Mouse (Mus musculus) thymus, adult 18-20 months (tissue): Measurements from ENCODE around the gene Tbca.

Source experiments
- DNase-seq, 2 experiments: peaks; one replicate each; pipeline ENCODE4 v3.0.0; 2022; ENCODE audit warnings: mixed read lengths in 2 of 2

Gene Tbca

DNA sequence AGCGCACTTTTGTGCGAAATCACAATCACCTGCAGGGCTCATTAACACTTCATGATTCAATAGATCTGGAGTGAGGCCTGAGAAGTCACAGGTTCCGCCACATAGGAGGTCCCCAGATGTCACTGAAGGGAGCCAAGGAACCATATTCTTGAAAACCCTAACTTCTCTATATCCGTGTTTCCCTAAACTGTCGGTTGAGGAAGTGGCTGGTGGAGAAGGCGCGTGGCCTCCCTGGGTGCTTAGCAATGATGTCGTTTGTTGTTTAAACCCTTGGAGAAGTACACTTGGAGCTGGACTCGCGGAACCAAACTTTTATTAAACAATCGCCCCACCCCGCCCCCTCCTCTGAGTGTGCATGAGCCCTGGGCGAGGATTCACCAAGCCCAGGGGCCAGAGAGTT, 60.6 kb downstream of the Tbca start:
- no peak for DNase-seq

DNA sequence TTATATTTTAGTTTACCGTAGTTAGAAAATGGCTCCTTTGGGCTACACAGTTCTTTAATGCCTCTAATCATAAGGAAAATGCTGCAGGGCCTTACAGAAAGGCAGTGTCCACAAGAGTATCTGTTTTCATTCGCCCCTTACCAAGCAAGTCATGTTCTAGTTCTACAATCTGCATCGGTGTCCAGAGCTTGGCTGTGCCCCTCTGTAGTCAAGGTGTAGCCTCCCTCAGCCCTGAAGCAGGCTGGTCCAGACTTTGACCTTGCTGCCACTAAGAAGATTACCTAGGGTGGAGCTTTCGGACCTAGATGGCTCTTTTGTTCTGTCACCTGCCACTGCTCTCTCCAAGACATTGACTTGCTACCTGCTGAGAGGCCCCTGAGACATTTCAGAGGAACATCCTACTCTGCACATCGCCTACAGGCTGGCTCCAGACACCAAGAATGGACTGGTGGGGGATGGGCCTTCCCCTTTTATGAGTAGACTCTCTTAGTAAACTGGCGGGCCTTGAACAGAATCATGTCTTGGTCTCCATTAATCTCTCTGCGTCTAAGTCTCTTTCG, 69.4 kb downstream of the Tbca start:
- DNase-seq = no peak

DNA sequence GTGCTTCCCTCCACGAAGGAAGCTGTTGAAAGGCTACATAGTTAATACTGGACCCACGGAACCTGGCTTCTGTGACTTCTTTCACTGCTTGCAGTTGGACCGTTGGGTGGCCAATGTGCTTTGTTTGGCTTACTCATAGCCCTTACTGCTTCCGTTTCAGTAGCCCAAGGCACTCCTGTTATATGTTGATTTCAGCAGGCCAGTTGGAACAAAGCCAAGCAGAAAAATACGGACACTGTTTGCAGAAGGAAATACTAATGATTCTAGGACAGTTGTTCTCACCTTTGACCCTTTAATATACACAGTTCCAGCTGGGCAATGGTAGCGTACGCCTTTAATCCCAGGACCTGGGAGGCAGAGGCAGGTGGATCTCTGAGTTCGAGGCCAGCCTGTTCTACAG, 70.5 kb downstream of the Tbca start:
- DNase-seq = no peak

DNA sequence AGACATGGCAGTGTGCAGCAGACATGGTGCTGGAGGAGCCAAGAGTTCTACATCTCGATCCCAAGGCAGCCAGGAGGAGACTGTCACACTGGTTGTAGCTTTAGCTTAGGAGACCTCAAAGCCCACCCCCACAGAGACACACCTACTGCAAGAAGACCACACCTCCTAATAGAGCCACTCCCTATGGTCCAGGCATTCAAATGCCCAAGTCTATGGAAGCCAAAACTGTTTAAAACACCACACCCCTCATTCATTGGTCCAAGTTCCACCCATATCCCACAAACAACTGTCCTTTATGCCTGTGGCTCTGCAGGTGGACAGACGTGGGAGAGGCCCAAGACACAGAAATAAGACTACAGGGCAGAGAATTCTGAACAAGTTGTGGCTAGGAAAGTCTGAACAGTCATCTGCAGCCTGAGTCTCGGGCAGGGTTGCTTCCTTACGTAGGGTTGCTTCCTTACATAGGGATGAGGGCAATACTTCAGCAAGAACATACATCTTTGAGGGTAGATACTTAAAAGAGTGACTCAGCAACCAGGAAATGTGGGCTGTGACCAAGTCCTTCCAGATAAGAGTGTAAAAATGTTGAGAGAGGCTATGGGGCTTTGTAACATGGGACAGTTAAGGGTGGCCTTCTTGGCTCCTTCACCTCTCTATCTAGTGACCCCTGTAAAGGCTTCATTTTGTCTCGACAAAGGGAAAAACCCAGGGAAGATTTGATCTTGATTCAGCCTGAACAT, 74.0 kb downstream of the Tbca start:
- DNase-seq = no peak

DNA sequence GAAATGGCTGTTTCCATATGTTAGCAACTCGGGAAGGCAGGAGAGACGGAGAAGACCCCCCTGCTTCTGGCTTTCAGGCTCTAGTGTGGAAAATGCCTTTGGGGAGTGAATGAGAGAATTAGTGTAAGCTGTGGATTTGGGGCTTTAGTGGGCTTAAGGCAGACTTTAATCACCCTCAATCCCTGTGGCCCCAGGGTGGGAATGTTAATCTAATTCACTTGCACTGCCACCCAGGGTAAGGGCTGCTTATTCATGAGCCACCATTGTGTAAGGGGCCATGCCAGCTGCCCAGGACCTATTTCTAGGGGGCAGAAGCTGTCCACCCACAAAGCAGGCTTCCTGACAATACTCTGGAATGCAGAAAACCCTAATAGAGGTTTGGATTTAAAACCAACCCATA, 78.2 kb downstream of the Tbca start:
- no peak for DNase-seq

DNA sequence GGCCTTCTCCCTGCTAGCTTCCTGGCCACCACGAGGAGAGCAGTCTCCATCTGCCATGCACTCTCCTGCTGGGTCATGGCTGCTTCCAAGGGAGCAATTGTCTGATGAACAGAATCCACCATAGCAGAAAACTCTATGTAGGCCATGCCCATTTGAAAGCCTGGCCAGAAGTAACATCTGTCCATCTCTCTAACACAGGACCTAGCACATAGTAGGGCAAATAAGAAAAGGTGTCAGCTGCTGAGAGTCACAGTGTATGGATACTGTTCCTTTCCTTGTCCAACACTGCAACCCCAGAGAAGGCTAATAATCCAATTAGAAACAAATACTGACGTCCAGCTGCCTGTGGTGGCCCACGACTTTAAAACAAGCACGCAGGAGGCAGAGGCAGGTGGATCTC, 79.1 kb downstream of the Tbca start:
- no peak for DNase-seq

DNA sequence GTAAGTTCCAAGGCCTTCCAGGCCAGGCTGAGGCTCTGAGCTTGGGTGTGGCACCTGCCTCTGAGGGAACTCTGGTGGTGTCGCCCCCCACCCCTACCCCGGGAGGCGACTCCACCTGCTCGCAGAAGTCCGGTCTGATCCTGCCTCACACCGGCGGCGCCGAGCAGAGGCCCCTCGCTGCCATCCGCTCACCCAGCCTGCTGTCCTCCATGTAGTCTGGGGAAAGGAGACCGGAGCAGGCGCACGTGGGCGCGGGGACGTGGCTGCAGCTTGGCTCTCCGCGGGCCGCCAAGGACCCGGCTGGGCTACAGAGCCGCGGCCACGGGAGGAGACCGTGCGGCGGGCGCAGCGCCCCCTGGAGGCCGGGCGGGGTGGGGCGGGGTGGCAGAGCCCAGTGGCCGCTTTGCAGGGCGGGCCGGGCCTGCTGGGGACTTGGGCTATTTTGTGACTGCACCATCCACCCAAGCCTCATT, 79.8 kb downstream of the Tbca start:
- no peak for DNase-seq

DNA sequence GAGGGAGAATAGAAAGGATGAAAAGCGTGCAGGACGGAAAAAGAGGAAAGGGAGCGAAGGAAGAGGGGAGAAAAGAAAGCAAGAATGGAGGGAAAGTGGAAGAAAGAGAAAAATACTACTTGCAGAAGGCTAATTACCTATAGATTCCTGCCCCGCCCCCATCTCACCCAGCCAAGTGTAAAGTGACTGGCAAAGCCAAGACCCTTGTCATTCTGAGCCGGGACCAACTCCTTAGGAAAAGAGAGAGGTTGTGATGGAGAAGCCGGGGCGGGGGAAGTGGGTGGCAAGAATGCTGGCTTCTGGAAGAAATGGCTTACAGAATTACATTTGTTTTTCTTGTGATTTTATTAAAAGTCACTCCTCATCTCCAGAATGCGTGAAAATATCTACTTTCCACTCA, 80.8 kb downstream of the Tbca start:
- DNase-seq = no peak

DNA sequence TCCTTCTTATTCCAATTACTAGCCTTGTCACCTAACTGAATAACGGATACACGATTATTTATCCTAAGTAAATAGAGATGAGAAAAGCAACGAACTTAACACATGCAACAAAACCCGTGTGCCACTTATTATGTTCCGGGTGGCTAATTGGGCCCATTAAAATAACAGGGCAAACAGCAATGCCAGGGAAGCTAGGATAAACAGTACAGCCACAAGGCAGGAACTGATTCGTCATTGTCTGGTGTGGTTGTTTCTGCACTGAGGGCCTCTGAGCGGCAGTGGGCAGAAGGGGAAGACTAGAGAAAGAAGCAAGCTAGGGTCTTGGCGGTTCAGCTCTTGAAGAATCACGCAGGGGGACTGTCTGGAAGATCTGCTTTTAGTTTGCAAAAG, 81.4 kb downstream of the Tbca start:
- no peak for DNase-seq

DNA sequence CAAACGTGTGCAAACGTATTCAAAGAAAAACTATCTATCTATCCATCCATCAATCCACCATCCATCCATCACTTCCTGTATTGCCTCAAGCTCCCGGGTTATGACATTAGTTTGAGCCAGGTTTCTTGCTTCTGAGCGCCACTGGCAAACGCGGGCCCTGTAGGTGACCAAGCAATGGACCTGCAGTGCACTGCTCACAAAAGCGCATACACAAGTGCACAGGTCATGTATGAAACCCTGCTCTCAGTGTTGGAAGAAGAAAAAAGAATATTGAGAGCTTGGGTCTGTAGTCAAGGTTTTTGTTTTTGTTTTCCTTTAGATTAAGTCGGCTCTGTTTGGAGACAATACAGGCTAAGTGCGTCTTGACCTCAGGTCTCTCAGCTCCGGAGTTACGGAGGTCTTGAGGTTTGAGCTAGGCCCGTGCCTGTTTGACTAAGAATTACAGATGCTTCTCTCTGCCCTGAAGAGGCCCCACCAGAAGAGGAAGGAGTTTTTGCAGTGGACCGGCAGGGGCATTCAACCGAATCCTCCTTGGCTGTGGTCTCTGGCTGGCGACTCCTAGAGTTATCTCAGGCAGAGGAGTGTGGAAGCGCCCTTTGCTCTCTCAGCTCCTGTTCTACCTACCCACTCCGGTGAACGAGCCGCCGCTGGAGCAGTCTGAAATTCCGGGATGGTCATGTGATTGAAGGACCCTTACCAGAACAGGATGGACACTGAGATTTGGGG, 81.9 kb downstream of the Tbca start:
- no peak for DNase-seq

DNA sequence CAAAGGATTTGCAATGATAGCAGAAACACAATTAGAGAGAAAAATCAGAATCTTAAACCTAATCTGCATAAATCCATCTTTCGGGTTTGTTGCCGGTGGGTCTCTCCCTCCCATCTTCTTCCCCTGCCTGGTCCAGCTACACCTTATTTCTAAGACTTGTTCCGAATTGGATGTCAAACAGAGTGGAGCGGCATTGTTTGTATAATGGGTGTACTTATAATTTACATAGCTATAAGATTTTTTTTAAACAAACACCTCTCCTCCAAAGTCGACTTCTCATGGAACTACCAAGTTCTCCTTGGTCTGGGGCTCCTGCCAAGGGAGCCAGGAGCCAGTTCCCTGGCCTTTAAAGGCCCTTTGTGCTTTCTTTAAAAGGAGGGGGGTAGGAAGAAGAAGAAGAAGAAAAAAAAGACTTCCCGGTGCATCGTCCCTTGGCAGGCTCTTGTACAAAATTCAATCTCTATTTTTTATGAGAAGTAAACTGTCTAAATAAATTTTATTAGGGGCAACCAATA, 83.2 kb downstream of the Tbca start:
- no peak for DNase-seq

DNA sequence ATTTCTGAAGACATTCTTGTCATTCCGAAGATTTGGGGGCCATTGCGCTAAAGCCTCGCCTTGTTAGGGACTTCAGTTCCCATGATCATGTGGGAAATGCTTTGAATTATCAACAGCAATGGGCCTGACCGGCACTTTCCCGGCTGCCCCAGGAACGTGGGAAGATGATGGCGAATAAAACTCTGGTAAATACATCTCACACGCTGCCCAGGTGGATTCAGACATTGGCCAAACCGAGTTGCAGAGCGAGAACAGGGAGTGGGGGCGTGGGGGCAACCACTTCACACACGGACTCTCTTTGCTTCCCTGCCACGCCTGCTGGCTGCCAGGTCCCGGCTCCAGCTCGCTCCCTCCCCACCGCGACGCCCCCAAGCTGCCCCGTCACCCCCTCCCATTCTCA, 83.7 kb downstream of the Tbca start:
- DNase-seq = no peak

DNA sequence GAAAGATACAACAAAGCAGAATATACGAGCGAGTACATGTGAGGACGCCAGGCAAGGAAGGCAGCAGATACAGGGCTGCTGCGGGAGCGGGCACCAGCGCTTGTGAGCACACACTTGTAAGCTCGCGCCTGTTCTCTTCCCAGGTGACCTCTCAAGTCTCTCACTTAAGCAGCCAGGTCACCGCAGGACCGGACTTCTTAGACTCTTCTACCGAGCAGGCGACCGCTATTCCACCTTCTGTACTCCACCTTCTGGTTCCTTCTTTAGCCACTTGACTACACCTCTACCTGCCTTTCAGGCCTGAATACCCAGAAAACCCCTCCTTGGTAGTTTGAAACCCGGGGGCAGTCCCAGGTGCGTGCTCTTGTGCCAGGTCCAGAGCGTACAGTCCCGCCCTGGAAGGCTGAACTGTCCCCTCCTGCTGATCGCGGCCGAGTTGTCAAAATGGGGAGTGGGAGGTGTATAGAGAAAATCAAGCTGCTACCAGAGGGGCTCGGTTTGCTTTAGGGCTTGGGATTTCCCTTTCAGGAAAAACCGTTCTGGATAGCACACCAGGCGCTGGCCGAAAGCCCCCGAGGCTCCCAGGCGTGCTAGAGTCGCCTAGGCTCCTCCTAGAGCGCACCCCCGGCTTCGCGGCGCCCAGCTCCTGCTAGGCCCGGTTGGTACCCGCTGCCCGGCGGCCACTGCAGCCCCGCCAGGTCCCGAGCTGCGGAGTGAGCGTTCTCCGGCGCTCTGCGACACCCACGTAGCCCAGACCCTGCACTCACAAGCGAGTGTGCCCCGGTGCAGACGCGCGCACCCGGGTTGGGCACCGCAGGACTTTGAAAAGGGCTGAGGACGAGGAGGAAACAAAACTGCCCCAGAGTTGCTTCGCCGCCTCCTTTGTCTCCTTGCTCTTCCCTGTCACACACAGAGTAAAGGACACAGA, 84.7 kb downstream of the Tbca start:
- no peak for DNase-seq

DNA sequence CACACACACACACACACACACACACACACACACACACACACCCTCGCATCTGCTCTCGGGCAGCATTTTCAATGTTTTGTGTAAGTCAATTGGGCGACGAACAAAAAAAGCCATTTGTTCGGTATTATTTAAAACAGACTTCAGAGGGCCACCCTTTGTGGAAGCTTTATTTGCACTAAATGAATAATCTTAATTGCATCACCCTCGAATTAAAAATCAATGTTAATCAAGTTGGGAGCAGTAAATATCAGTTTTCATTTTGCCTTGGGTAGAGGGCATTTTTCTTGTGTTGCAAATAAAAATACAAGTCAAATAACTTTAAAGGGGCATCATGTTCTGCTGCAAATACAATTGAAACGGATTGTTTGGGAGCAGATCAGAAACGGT, 85.3 kb downstream of the Tbca start:
- DNase-seq = no peak

DNA sequence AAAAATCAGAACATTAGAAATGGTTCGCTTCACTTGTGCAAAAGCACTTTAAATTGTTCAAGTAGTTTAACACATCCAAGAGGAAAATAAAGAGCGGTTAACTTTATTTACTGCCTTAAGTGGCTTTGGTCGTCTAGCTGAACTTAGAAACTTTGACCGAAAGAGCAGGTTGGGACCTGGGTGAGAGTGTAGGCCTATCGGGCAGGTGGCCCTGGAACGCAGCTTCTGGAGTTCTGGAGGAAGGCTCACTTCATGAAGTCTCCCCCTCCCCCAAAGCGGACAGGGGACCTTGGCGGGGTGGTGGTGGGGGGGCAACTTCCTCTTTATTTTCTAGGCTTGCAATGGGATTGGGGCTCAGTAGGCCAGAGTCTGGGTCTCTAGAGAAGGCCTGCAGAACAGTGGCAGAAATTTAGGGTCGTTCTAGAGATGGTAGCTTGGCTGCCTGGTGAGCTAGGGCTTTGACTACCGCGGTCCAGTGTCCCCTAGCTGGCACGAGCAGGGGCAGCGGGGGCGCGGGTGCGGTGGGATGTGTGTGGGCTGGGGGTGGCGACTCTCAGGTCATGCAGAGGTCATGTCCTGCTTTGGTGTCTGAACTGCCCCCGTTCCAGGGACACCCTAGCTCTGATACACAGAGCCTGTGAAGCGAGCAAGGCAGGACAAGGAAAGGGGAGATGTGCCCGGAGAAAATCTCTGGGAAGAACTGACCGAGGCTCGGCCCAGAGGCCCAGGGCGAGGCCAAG, 86.1 kb downstream of the Tbca start:
- no peak for DNase-seq

DNA sequence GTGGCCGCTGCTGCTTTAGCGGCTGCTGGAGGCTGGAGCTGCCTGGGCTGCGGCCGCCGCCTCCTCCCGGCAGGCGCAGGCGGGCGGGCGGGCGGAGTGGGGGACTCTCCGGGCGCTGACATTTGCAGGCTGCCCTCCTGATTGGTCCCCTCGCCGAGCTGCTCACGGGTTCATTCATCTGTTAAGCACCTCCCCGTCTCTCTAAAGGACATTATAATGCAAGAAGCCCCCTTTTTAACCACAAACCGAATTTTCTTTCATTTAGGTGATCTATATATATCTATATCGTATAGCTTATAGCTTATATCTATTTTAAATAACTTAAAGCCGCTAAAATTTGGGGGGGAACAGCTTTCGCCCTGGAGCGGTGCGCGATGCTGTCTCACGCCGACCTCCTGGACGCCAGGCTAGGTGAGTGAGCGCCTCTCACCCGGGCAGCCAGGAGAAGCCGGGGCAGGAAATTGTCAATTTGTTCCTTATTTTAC, 86.7 kb downstream of the Tbca start, which contains the start of gene Otp:
TSS of gene Otp (plus strand) at position 207 of the 485 bp plus-strand sequence.
- DNase-seq = no peak

DNA sequence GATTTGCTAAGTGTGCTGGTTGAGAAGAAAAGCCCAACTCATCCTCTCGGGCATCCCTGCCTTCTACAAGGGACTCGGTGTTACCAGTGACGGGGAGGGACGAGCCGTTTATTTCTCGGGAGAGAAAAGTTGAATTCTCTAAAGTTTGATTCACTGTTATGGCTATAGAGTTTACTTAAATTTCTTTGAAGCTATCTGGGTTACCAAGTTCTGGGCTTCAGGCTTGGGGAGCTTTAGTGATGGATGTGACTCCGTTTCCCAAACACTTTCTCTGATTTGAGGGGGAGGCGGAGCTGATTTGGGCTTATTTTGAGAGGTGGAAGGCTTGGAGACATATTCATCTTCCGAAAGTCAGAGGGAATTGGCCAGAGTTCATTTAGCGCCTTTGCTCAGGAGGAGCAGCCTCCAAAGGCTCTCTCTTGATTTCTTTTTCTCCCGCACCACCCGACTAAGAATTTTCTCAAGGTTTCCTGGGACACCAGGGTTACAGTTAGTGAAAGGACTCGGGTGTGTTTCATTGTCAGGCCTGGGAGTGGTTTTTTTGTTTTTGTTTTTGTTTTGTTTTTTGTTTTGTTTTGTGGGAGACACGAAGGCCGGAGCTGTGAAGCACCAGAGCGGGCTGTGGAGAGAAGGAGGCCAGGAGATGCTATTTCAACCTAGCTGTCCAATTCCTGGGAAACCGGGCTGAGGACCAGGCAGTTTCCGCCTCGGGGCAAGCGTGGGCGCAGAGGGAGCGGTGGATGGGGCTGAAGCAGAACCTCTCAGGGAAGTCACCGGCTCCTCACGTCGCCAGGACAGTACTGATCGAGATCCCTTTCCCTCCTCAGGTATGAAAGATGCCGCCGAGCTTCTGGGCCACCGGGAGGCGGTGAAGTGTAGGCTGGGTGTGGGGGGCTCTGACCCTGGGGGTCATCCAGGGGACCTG, 87.8 kb downstream of the Tbca start:
- no peak for DNase-seq

DNA sequence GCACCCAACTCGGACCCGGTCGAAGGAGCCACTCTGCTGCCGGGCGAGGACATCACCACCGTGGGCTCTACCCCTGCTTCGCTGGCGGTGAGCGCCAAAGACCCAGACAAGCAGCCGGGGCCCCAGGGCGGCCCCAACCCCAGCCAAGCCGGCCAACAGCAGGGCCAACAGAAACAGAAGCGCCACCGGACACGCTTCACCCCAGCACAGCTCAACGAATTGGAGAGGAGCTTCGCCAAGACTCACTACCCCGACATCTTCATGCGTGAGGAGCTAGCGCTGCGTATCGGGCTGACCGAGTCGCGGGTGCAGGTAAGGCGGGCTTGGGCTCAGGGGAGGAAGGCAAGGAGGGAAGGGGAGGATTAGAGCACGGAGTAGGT, 88.5 kb downstream of the Tbca start:
- DNase-seq = no peak

DNA sequence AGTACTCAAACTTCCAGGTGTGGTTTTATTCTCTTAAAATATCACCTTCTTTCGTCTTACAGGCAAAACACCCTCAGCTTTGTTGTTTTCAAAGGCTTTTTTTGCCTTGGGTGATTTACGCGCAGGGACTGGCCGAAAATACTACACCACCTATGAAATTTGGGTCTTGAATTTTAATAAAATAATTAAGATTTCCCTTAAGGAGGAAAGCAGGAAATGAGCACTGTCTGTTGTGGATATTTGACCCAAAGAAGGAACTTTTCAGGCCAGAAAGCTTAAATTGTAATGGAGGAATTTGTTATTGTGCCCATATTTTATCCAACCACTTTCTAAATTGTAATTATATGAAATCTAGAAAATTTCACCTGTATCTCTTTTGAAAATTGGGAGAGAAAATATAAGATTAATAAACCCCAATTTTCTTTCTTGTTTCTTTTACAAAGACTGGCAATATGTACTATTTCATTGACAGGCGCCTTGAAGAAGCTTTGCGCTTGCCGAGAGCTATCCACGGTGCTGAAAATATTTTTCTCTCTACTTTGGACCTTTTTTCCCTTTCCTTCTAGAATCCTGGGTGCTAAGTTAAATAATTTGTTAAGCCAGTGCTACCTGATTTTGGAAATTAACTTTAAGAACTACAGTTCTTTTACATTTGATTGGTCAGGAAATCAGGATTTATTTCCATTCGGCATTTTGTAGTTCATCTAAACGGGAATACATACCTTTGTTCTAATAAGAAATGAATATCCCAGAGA, 89.5 kb downstream of the Tbca start:
- DNase-seq = no peak

DNA sequence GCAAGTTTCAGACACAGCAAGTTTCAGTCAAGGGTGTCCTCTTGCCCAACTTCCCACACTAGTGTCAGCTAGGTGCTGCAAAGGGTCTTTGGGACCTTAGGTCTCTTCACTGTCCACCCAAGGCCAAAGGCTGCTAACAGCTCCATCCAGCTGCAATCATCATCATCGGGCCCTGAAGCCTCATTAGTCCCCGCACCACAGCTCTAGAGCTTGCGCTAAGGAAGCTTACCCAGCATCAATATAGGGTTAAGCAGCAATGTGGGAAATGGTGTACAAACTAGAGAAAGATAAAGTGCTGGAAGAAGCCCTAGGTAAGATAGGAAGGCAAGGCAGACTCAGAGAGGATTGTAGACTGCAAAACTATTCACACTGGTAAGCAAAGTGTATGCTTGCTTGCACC, 92.5 kb downstream of the Tbca start:
- no peak for DNase-seq
